Mouse (Mus musculus) forebrain, postnatal 0 days (tissue): ENCODE results near the gene Dnajc13. TPM values are rescaled to one million over a fixed set of nuclear protein-coding genes. Genes with fewer than 3 reads are reported as not detected.

ENCODE experiments used
- ATAC-seq: fragments of 200-750 bp; cut with Nextera tagmentation; 2 replicates; pipeline ENCODE4 v1.8.0; 2017; ENCODE audit warnings: mild to moderate bottlenecking, moderate library complexity
- DNase-seq: peaks from one replicate; pipeline ENCODE4 v3.0.0-alpha.2; 2015
- H3K27ac ChIP-seq: fragments of 300-500 bp; sonication (generic); 2 replicates; pipeline ENCODE4 v1.5.1; 2014; ENCODE audit warnings: low read depth, mild to moderate bottlenecking, antibody characterized with exemption, low read length, moderate library complexity, mixed read lengths
- H3K27me3 ChIP-seq: fragments of 300-500 bp; sonication (generic); 2 replicates; pipeline ENCODE4 v1.6.1; 2014; ENCODE audit warnings: mild to moderate bottlenecking, low read length, mixed read lengths; ENCODE audit not compliant: insufficient read depth
- H3K36me3 ChIP-seq: fragments of 300-500 bp; sonication (generic); 2 replicates; pipeline ENCODE4 v1.6.1; 2014; ENCODE audit warnings: mild to moderate bottlenecking, moderate library complexity; ENCODE audit not compliant: insufficient read depth
- H3K4me1 ChIP-seq: fragments of 300-500 bp; sonication (generic); 2 replicates; pipeline ENCODE4 v1.6.1; 2014; ENCODE audit warnings: antibody characterized with exemption; ENCODE audit not compliant: insufficient read depth
- H3K4me2 ChIP-seq: fragments of 300-500 bp; sonication (generic); 2 replicates; pipeline ENCODE4 v1.6.1; 2014; ENCODE audit warnings: low read depth, mild to moderate bottlenecking, moderate library complexity
- H3K4me3 ChIP-seq: fragments of 300-500 bp; sonication (generic); 2 replicates; pipeline ENCODE4 v1.5.1; 2014; ENCODE audit warnings: low read depth, low read length, mixed read lengths
- H3K9ac ChIP-seq: fragments of 300-500 bp; sonication (generic); 2 replicates; pipeline ENCODE4 v1.6.1; 2014; ENCODE audit warnings: mild to moderate bottlenecking
- H3K9me3 ChIP-seq: fragments of 300-500 bp; sonication (generic); 2 replicates; pipeline ENCODE4 v1.6.1; 2016; ENCODE audit warnings: low read length
- CTCF ChIP-seq: sonication (generic); IDR thresholded peaks from 2 replicates; pipeline ENCODE4 v1.5.1; 2016; ENCODE audit warnings: antibody characterized with exemption, control low read depth, low read depth
- WGBS: fragments of 180-500 bp; shearing (Covaris S2); extraction: QIAGEN DNeasy Blood & Tissue Kit; methylation state at CpG from one replicate; pipeline ENCODE4 v1.1.7; 2014; 5-methylcytosine and 5-hydroxymethylcytosine counted together
- polyA plus RNA-seq: library from polyadenylated mRNA; unstranded; fragments of >200 nt; fragmentation: Nextera tagmentation; extraction: Ambion mirVana; gene quantifications from 2 replicates; pipeline ENCODE4 v1.2.1, GENCODE M21; 2015
- total RNA-seq: library from RNA; depleted of rRNA; stranded (reverse); fragments of >200 nt; gene quantifications from 2 replicates; pipeline ENCODE4 v1.2.3, GENCODE M21; 2014

Dnajc13 gene
- total and polyA plus RNA-seq, 2 experiments from 2014 or later, result 11.6 to 52.2 TPM

DNA sequence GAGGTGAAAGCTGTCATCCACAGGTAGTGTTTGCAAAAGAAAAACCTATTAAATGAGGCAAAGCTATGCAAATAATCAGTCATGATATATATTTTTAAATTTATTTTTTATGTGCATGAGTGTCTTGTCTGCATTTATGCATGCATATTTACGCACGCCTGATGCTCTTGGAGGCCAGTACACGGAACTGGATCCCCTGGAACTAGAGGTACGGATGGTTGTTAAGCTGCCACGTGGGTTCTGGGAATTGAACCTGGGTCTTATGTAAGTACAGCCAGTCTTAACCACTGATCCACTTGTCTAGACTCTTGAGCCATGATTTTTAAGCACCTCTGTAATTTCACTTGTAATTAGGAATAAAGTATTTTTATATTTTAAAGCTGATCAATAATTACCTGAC lies 79.5 kb downstream of the Dnajc13 start:
- peaks cover 59% of the 10 kb centered on the region for H3K36me3 ChIP-seq

GRCm38 (mm10) chr9:104182328-104182727 lies 80.4 kb downstream of the Dnajc13 start:
- no peak for TF ChIP-seq CTCF
- Histone ChIP-seq H3K4me1 (no peaks in the 10 kb centered on the region), H3K27me3 (no peaks in the 10 kb centered on the region), H3K4me2 (no peak overlapping the region), H3K4me3 (no peak overlapping the region), H3K36me3 (peaks cover 61% of the 10 kb centered on the region), H3K9me3 (no peaks in the 10 kb centered on the region), H3K9ac (no peak overlapping the region), H3K27ac (no peak overlapping the region)
- no peak for ATAC-seq
- no peak for DNase-seq
- 24% methylated on average over 5 of the region's 5 CpGs for WGBS

More for the DNA sequence above, 79.5 kb downstream of the Dnajc13 start:
- no peaks in the 10 kb centered on the region for H3K9me3 ChIP-seq
- no peak for DNase-seq
- H3K27ac ChIP-seq, result no peak overlapping the region
- no peak overlapping the region for H3K9ac ChIP-seq
- H3K27me3 ChIP-seq, result no peaks in the 10 kb centered on the region
- 95% methylated on average over 5 of the region's 5 CpGs for WGBS
- ATAC-seq, result no peak
- H3K4me1 ChIP-seq, result no peaks in the 10 kb centered on the region
- H3K4me2 ChIP-seq, result no peak overlapping the region
- TF ChIP-seq CTCF, result no peak
- no peak overlapping the region for H3K4me3 ChIP-seq

GRCm38 (mm10) chr9:104181626-104182025 lies 81.1 kb downstream of the Dnajc13 start:
- 82% methylated on average over 4 of the region's 4 CpGs for WGBS
- H3K36me3 ChIP-seq, result peaks cover 65% of the 10 kb centered on the region

DNA sequence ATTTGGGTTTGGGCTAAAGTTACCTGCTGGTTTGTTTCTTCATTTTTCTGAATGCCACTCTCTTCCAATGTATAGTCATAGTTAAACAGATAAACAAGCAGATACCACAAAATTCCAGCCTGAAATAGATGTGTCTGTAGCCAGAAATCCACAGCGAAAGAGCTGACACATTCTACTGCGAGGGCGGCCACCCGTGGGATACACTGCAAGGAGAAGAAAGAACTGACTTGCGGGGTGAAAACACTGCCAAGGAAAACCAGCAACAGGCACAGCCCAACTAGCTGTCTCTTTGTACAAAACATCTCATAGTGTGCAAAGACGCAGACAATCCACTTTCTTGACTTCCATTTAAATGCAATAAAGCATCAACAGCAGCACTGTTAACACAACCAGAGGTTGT lies 82.7 kb downstream of the Dnajc13 start:
- ATAC-seq, result no peak
- Histone ChIP-seq H3K27me3 (no peaks in the 10 kb centered on the region), H3K36me3 (peaks cover 80% of the 10 kb centered on the region), H3K9me3 (no peaks in the 10 kb centered on the region), H3K4me1 (no peaks in the 10 kb centered on the region), H3K4me2 (no peak overlapping the region), H3K4me3 (no peak overlapping the region), H3K9ac (no peak overlapping the region), H3K27ac (no peak overlapping the region)
- 96% methylated on average over 6 of the region's 6 CpGs for WGBS
- TF ChIP-seq CTCF, result no peak
- no peak for DNase-seq

More at GRCm38 (mm10) chr9:104181626-104182025, 81.1 kb downstream of the Dnajc13 start:
- H3K9me3 ChIP-seq, result no peaks in the 10 kb centered on the region
- H3K9ac ChIP-seq, result no peak overlapping the region
- DNase-seq, result no peak
- no peak for TF ChIP-seq CTCF
- H3K27ac ChIP-seq, result no peak overlapping the region
- no peak overlapping the region for H3K4me2 ChIP-seq
- H3K27me3 ChIP-seq, result no peaks in the 10 kb centered on the region
- no peak overlapping the region for H3K4me3 ChIP-seq
- ATAC-seq, result no peak
- no peaks in the 10 kb centered on the region for H3K4me1 ChIP-seq

GRCm38 (mm10) chr9:104172342-104172741 lies 90.4 kb downstream of the Dnajc13 start:
- Histone ChIP-seq H3K9me3 (no peaks in the 10 kb centered on the region), H3K27me3 (no peaks in the 10 kb centered on the region), H3K4me1 (no peaks in the 10 kb centered on the region), H3K27ac (no peak overlapping the region), H3K36me3 (peaks cover 64% of the 10 kb centered on the region), H3K9ac (no peak overlapping the region), H3K4me2 (no peak overlapping the region), H3K4me3 (no peak overlapping the region)
- ATAC-seq, result no peak
- 96% methylated on average over 6 of the region's 6 CpGs for WGBS
- no peak for DNase-seq
- no peak for TF ChIP-seq CTCF

GRCm38 (mm10) chr9:104171651-104172050 lies 91.1 kb downstream of the Dnajc13 start:
- WGBS, result 91% methylated on average over 6 of the region's 6 CpGs
- Histone ChIP-seq H3K27ac (no peak overlapping the region), H3K36me3 (peaks cover 64% of the 10 kb centered on the region), H3K27me3 (no peaks in the 10 kb centered on the region), H3K4me3 (no peak overlapping the region), H3K4me2 (no peak overlapping the region), H3K9me3 (no peaks in the 10 kb centered on the region), H3K9ac (no peak overlapping the region), H3K4me1 (no peaks in the 10 kb centered on the region)
- no peak for DNase-seq
- TF ChIP-seq CTCF, result no peak
- ATAC-seq, result no peak

GRCm38 (mm10) chr9:104169986-104170385 lies 92.7 kb downstream of the Dnajc13 start:
- Histone ChIP-seq H3K27ac (no peak overlapping the region), H3K4me3 (no peak overlapping the region), H3K36me3 (peaks cover 61% of the 10 kb centered on the region), H3K27me3 (no peaks in the 10 kb centered on the region), H3K4me1 (no peaks in the 10 kb centered on the region), H3K9ac (no peak overlapping the region), H3K9me3 (no peaks in the 10 kb centered on the region), H3K4me2 (no peak overlapping the region)
- no peak for ATAC-seq
- no peak for DNase-seq
- TF ChIP-seq CTCF, result no peak
- WGBS, result 94% methylated on average over 10 of the region's 10 CpGs

- Histone ChIP-seq H3K36me3 (peaks cover 76% of the 10 kb centered on the region), H3K27ac (no peak overlapping the region), H3K27me3 (no peaks in the 10 kb centered on the region), H3K4me2 (no peak overlapping the region), H3K9me3 (no peaks in the 10 kb centered on the region), H3K4me3 (no peak overlapping the region), H3K9ac (no peak overlapping the region), H3K4me1 (no peaks in the 10 kb centered on the region)
- ATAC-seq (no peak), DNase-seq (no peak)
- 88% methylated on average over 5 of the region's 5 CpGs for WGBS
- TF ChIP-seq CTCF, result no peak
These were observed 96.8 kb downstream of the Dnajc13 start for GRCm38 (mm10) chr9:104165926-104166325.
